Mouse (Mus musculus): ENCODE measurements around the gene Aox4. TPM values are rescaled to one million over a fixed set of nuclear protein-coding genes. Genes with fewer than 3 reads are reported as not detected.

Gene Aox4
- total RNA-seq, 2 experiments from 2014 or later, result 8.0 to 11.5 TPM

Other genes with a start within 250 kb of the Aox4 start
- gene Sgo2a, start 214.4 kb upstream of the Aox4 start, total RNA-seq (2021), result under 1 TPM; 0.46 to 0.78 TPM
- gene Kctd18, start 191.4 kb upstream of the Aox4 start, total RNA-seq (2021), result 10 to 100 TPM; 14.8 to 17.1 TPM
- 1 to 10 TPM; 1.6 to 1.7 TPM for gene Aox1, start 180.5 kb upstream of the Aox4 start, total RNA-seq (2021)
- 1 to 10 TPM; 2.3 to 2.5 TPM for gene Aox3, start 97.3 kb upstream of the Aox4 start, total RNA-seq (2021)
- gene Aox2, start 67.9 kb downstream of the Aox4 start, total RNA-seq (2021), result under 1 TPM; 0.07 to 0.13 TPM
- 100 to 1,000 TPM; 208 to 225 TPM for gene Bzw1, start 182.5 kb downstream of the Aox4 start, total RNA-seq (2021)
- gene Clk1, start 213.7 kb downstream of the Aox4 start, total RNA-seq (2021), result 100 to 1,000 TPM in 1 of 2 experiments, 10 to 100 TPM in 1; 95.1 to 107 TPM
- gene Nif3l1, start 234.8 kb downstream of the Aox4 start, total RNA-seq (2021), result 10 to 100 TPM; 17.8 to 18.9 TPM
- gene Ppil3, start 235.1 kb downstream of the Aox4 start, total RNA-seq (2021), result 10 to 100 TPM; 22.4 to 25.1 TPM

All from left cerebral cortex, postnatal 14 days (tissue).